Comparison of ENCODE assay signal across 8 mouse cellular contexts in genomic region chr5:45493191-45494092, GRCm38 (mm10). TPM values are rescaled to one million over a fixed set of nuclear protein-coding genes. Genes with fewer than 3 reads are reported as not detected.
A peak's percentile ranks its signal among the peaks of the same experiment; 100 is the strongest.
DNase-seq lines count a peak whose midpoint lies in the region; ATAC-seq lines count a peak whose summit lies in the region.

Gene Lap3 (plus strand): TSS chr5:45493374.

- H3K27ac ChIP-seq in hindbrain, embryonic 16.5 days (ENCODE audit: low read depth, low read length) = peak within 1 kb of the TSS; percentile 44; the same call in 1 of the 2 replicates
- H3K27ac ChIP-seq in macrophage = 0 out of 2 replicates have a peak within 1 kb of the TSS, but pooled peaks have one; percentile 24

- H3K36me3 ChIP-seq in hindbrain, embryonic 16.5 days (ENCODE audit: control insufficient read depth, insufficient read depth, low read length) = peaks cover under 1% of the 10 kb centered on the region; the same call in 1 of the 2 replicates
- peaks cover 5% of the 10 kb centered on the region; the same call in 1 of the 2 replicates for H3K36me3 ChIP-seq in macrophage (ENCODE audit: inconsistent target)

- H3K4me1 ChIP-seq in hindbrain, embryonic 16.5 days (ENCODE audit: control insufficient read depth, insufficient read depth, low read depth, low read length) = peaks cover 3% of the 10 kb centered on the region

- WGBS in hindbrain, embryonic 16.5 days = under 1% methylated on average over 78 of the region's 78 CpGs
- WGBS in macrophage (ENCODE audit: missing documents) = under 1% methylated on average over 78 of the region's 78 CpGs

- peak; percentile 96 for ATAC-seq in hindbrain, embryonic 16.5 days

- peak within 1 kb of the TSS; percentile 80 for H3K9ac ChIP-seq in hindbrain, embryonic 16.5 days (ENCODE audit: low read depth, low read length)

- no peaks in the 10 kb centered on the region for H3K9me3 ChIP-seq in hindbrain, embryonic 16.5 days (ENCODE audit: control insufficient read depth, low read length)

- peaks cover 8% of the 10 kb centered on the region; the same call in 1 of the 2 replicates for H3K79me2 ChIP-seq in macrophage (ENCODE audit: inconsistent target)

- peak; percentile 97 for DNase-seq in T-cell, adult 2 months (ENCODE audit: low spot score)
- DNase-seq in cerebellum, postnatal 36 days = peak; percentile 95 to 99
- peak; percentile 99 for DNase-seq in gastrocnemius, adult 18-20 months (ENCODE audit: low spot score)
- DNase-seq in left cerebral cortex, adult 18-20 months (ENCODE audit: low spot score in 2 of 2) = peak; percentile 96
- DNase-seq in right cerebral cortex, adult 18-20 months = peak; percentile 98
- DNase-seq in urinary bladder, postnatal 10 days (ENCODE audit: low spot score) = peak; percentile 94

- H3K4me3 ChIP-seq in hindbrain, embryonic 16.5 days (ENCODE audit: low read length) = peak within 1 kb of the TSS; percentile 75
- H3K4me3 ChIP-seq in macrophage (ENCODE audit: inconsistent target) = peak within 1 kb of the TSS; percentile 68

- peak within 1 kb of the TSS; percentile 79 for H3K4me2 ChIP-seq in hindbrain, embryonic 16.5 days (ENCODE audit: low read length)

- no peaks in the 10 kb centered on the region for H3K27me3 ChIP-seq in hindbrain, embryonic 16.5 days (replicated peaks; ENCODE audit: control insufficient read depth, insufficient read depth, low read length)

RNA-seq across cellular contexts. Expression of gene Lap3, which starts in this region (rescaled TPM):
- 10 to 100 TPM; 57.6 to 59.3 TPM for total RNA-seq in gastrocnemius, adult 18-20 months (2021)
- 33.1 and 34.2 TPM in 2 replicates for polyA plus RNA-seq in hindbrain, embryonic 16.5 days (2015; fragmentation: Nextera tagmentation; extraction: Ambion mirVana)
- total RNA-seq in left cerebral cortex, adult 18-20 months (2021) = 10 to 100 TPM; 49.3 to 60.6 TPM
- total RNA-seq in macrophage (2018; cell fraction: chromatin; rRNA removed) = 10 to 100 TPM in 21 of 26 experiments, 1 to 10 TPM in 5; 4.9 to 90.9 (median 22.6) TPM
- total RNA-seq in macrophage (2018; cell fraction: cytosol; rRNA removed) = 10 to 100 TPM; 24.0 to 42.0 (median 33.1) TPM
- 10 to 100 TPM in 23 of 26 experiments, 1 to 10 TPM in 3; 6.3 to 77.4 (median 20.3) TPM for total RNA-seq in macrophage (2018; cell fraction: nucleus; rRNA removed)
- 26.4 to 39.3 TPM (median 31.1 TPM) in 3 replicates for polyA plus RNA-seq in macrophage (2018)

Comparison
In these comparisons a context has a peak if more than half of its experiments do, and no peak if none do; other contexts are left out.
1. Peak in every context shown above with its lines: DNase-seq, ATAC-seq, H3K4me3 ChIP-seq and H3K27ac ChIP-seq.